Comparison of ENCODE assay signal across 7 mouse cellular contexts in the genomic region with DNA sequence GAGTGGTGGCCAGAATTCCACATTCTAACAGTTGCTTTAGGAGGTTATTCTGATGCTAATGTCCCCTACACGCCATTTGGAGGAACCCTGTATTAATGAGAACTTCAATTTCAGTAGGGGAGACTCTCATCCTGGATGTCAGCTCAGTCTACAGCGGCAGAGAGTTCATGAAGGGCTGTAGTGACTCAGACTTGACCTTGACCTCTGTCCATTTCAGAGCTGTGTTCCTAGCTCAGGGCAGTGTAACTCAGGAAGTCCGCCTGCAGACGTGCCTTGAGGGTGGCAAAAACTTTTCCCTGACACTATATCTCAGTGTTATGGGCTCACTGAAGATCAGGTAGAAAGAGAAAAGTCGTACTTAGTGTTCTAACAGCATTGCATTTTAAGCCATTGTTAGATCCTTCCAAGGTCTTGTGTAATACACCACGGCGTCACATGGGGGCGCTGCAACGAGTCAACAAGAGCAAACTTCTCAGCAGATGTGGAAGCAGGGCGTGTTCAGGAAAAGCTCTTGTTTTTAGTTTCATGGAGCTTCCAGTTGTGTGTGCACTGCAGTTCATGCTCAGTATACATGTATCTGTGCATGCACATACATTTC.
DNase-seq lines count a peak whose midpoint lies in the region.

No protein-coding gene starts in this region.

- peak; percentile 48 for DNase-seq in ovary, postnatal 14 days (ENCODE audit: low spot score)
- DNase-seq in ovary, adult 18-20 months (ENCODE audit: low spot score) = no peak
- DNase-seq in adrenal gland, adult 2 months = peak; percentile 24
- peak; percentile 35 to 46 for DNase-seq in cerebellum, postnatal 36 days
- peak; percentile 60 to 83 for DNase-seq in heart, postnatal 10 days
- peak; percentile 53 for DNase-seq in left cerebral cortex, postnatal 4 days
- peak; percentile 30 for DNase-seq in skeletal muscle tissue, adult 2 months (ENCODE audit: low read depth, low spot score)

- intact Hi-C loops in heart, postnatal 10 days (cut with DNase I) = no loop called here
- intact Hi-C loops in left cerebral cortex, postnatal 4 days (cut with DNase I) = no loop called here
